Mouse (Mus musculus) C2C12 (cell line): Measurements from ENCODE around the gene Csnk1e.

Source experiments
- CTCF ChIP-seq: IDR thresholded peaks from one replicate; pipeline ENCODE4 v1.5.1; 2011; ENCODE audit not compliant: control insufficient read depth, insufficient read depth, insufficient read length
- FOSL1 ChIP-seq: IDR thresholded peaks from one replicate; pipeline ENCODE4 v1.8.0; 2011; ENCODE audit warnings: mild to moderate bottlenecking, low read length; ENCODE audit not compliant: poor library complexity, insufficient read depth, severe bottlenecking
- MAX ChIP-seq: IDR thresholded peaks from one replicate; pipeline ENCODE4 v1.6.1; 2011; ENCODE audit warnings: mild to moderate bottlenecking, control low read depth
- MYOD1 ChIP-seq: IDR thresholded peaks from one replicate; pipeline ENCODE4 v1.6.1; 2011; ENCODE audit warnings: low read depth; ENCODE audit not compliant: control insufficient read depth, insufficient read length
- USF1 ChIP-seq: IDR thresholded peaks from one replicate; pipeline ENCODE4 v1.6.1; 2011; ENCODE audit warnings: low read depth, mild to moderate bottlenecking, control low read depth, moderate library complexity

DNA sequence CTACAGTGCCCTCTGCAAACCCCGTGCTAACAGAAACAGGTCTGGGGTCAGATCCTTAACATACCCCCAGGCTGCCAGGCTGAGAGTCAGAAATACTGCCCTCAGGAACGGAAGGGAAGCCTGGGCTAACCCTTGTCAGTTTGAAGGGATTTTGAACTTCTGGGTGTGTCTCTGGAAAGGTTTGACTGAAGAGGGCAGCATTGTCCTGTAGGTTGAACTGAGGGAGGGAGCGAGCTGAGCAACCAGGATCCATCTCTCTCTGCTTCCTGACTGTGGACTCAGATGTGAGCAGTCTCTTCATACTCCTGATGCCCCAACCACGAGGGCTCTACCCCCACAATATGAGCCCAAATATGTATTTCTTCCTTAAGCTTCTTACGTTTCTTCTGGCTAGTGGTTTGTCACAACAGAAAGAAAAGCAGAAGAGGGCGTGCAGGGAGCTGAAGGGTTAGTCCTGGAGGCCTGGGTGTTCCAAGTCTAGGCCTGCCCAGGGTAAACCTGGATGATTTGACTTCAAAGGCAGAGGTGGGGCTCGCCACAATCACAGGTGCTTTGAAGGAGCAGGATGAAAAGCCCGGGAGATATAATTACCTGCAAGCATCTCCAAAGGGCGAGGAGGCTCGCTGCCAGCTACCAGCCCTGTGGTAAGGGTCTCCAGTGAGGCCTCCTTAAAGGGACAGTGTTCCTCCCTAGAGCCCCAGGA, 43.9 kb downstream of the Csnk1e start:
- TF ChIP-seq CTCF (peak; percentile 19), USF1 (no peak), FOSL1 (no peak), MAX (no peak), MYOD1 (no peak)
